Mouse (Mus musculus) bone marrow, adult 2 months (tissue): ENCODE measurements around the gene Ryr3. TPM values are rescaled to one million over a fixed set of nuclear protein-coding genes. Genes with fewer than 3 reads are reported as not detected.

ENCODE experiments used
- H3K27ac ChIP-seq: fragments of 200-500 bp; 2 replicates; pipeline ENCODE4 v1.5.1; 2012; ENCODE audit warnings: low read depth, mild to moderate bottlenecking, control low read depth, inconsistent platforms, low read length; ENCODE audit not compliant: control insufficient read depth, poor library complexity, insufficient read depth
- H3K4me1 ChIP-seq: fragments of 200-500 bp; 2 replicates; pipeline ENCODE4 v1.6.1; 2011; ENCODE audit warnings: low read length; ENCODE audit not compliant: control insufficient read depth, insufficient read depth
- H3K4me3 ChIP-seq: fragments of 200-500 bp; replicated peaks from 2 replicates; pipeline ENCODE3; 2011; ENCODE audit warnings: mild to moderate bottlenecking, low read depth, low read length, control low read depth; ENCODE audit not compliant: control insufficient read depth
- CTCF ChIP-seq: fragments of 200-500 bp; IDR thresholded peaks from 2 replicates; pipeline ENCODE4 v1.5.1; 2011; ENCODE audit warnings: low read length, control low read depth; ENCODE audit not compliant: control insufficient read depth, insufficient read depth
- POLR2A ChIP-seq: fragments of 200-500 bp; IDR thresholded peaks from 2 replicates; pipeline ENCODE4 v1.6.1; 2011; ENCODE audit warnings: low read depth, mild to moderate bottlenecking, control low read depth, low read length, borderline replicate concordance; ENCODE audit not compliant: control insufficient read depth
- WGBS: fragments of 180-500 bp; shearing (Covaris S2); methylation state at CpG from one replicate; pipeline ENCODE4 v1.1.7; 2018; 5-methylcytosine and 5-hydroxymethylcytosine counted together
- polyA plus RNA-seq: library from polyadenylated mRNA; stranded (reverse); fragments of >200 nt; gene quantifications from 2 replicates; pipeline ENCODE4 v1.2.4, GENCODE M21; 2011; ENCODE audit warnings: low replicate concordance; ENCODE audit not compliant: missing spikeins, insufficient read depth, insufficient read length

Ryr3 gene
- polyA plus RNA-seq, 1 experiment: 0.10 TPM

- Histone ChIP-seq H3K4me3 (no peak overlapping the region), H3K27ac (no peak overlapping the region), H3K4me1 (no peaks in the 10 kb centered on the region)
- WGBS: 74% methylated on average over 3 of the region's 3 CpGs
- TF ChIP-seq CTCF (no peak), POLR2A (no peak)
These were observed 610.4 kb downstream of the Ryr3 start for GRCm38 (mm10) chr2:112606536-112606935.

- Histone ChIP-seq H3K27ac (no peak overlapping the region), H3K4me1 (no peaks in the 10 kb centered on the region), H3K4me3 (no peak overlapping the region)
- no peak for TF ChIP-seq POLR2A
- no peak for TF ChIP-seq CTCF
- 85% methylated on average over 8 of the region's 8 CpGs for WGBS
These were observed 614.4 kb downstream of the Ryr3 start for GRCm38 (mm10) chr2:112602487-112602886.

- 77% methylated on average over 10 of the region's 10 CpGs for WGBS
- H3K4me1 ChIP-seq: no peaks in the 10 kb centered on the region
- no peak for TF ChIP-seq POLR2A
- no peak for TF ChIP-seq CTCF
- H3K4me3 ChIP-seq: no peak overlapping the region
- H3K27ac ChIP-seq: no peak overlapping the region
These were observed 616.7 kb downstream of the Ryr3 start for GRCm38 (mm10) chr2:112600222-112600621.

GRCm38 (mm10) chr2:112597064-112597463 is 619.8 kb downstream of the Ryr3 start:
- Histone ChIP-seq H3K4me3 (no peak overlapping the region), H3K27ac (no peak overlapping the region), H3K4me1 (no peaks in the 10 kb centered on the region)
- TF ChIP-seq POLR2A: no peak
- TF ChIP-seq CTCF: no peak
- 34% methylated on average over 1 of the region's 1 CpGs for WGBS

- TF ChIP-seq POLR2A: no peak
- TF ChIP-seq CTCF: no peak
- WGBS: 60% methylated on average over 5 of the region's 5 CpGs
- no peaks in the 10 kb centered on the region for H3K4me1 ChIP-seq
- H3K4me3 ChIP-seq: no peak overlapping the region
- H3K27ac ChIP-seq: no peak overlapping the region
These were observed 620.5 kb downstream of the Ryr3 start for GRCm38 (mm10) chr2:112596415-112596814.

GRCm38 (mm10) chr2:112595807-112596206 is 621.1 kb downstream of the Ryr3 start:
- no peak for TF ChIP-seq CTCF
- no peak for TF ChIP-seq POLR2A
- WGBS: 44% methylated on average over 3 of the region's 3 CpGs
- no peaks in the 10 kb centered on the region for H3K4me1 ChIP-seq
- no peak overlapping the region for H3K27ac ChIP-seq
- H3K4me3 ChIP-seq: no peak overlapping the region

GRCm38 (mm10) chr2:112593781-112594180 is 623.1 kb downstream of the Ryr3 start:
- TF ChIP-seq CTCF (no peak), POLR2A (no peak)
- H3K4me3 ChIP-seq: no peak overlapping the region
- no peak overlapping the region for H3K27ac ChIP-seq
- 86% methylated on average over 2 of the region's 2 CpGs for whole genome bisulfite sequencing
- H3K4me1 ChIP-seq: no peaks in the 10 kb centered on the region

- no peak for TF ChIP-seq CTCF
- TF ChIP-seq POLR2A: no peak
- WGBS: 57% methylated on average over 2 of the region's 2 CpGs
- Histone ChIP-seq H3K4me3 (no peak overlapping the region), H3K27ac (no peak overlapping the region), H3K4me1 (no peaks in the 10 kb centered on the region)
These were observed 623.6 kb downstream of the Ryr3 start for GRCm38 (mm10) chr2:112593322-112593721.

- Histone ChIP-seq H3K4me3 (no peak overlapping the region), H3K4me1 (no peaks in the 10 kb centered on the region), H3K27ac (no peak overlapping the region)
- no peak for TF ChIP-seq CTCF
- TF ChIP-seq POLR2A: no peak
- WGBS: 79% methylated on average over 6 of the region's 6 CpGs
These were observed 625.4 kb downstream of the Ryr3 start for GRCm38 (mm10) chr2:112591451-112591871.
